Mouse (Mus musculus) embryonic fibroblast, embryonic 13.5 days (primary cell): ENCODE measurements around the gene Ino80b.

Experiments
- CTCF ChIP-seq: IDR thresholded peaks from 2 replicates; pipeline ENCODE4 v1.5.1; 2011; ENCODE audit warnings: mild to moderate bottlenecking, control low read depth, low read length, moderate library complexity, borderline replicate concordance; ENCODE audit not compliant: insufficient read depth
- POLR2A ChIP-seq: IDR thresholded peaks from 2 replicates; pipeline ENCODE4 v1.6.1; 2011; ENCODE audit warnings: low read depth, mild to moderate bottlenecking, control low read depth, low read length, moderate library complexity

DNA sequence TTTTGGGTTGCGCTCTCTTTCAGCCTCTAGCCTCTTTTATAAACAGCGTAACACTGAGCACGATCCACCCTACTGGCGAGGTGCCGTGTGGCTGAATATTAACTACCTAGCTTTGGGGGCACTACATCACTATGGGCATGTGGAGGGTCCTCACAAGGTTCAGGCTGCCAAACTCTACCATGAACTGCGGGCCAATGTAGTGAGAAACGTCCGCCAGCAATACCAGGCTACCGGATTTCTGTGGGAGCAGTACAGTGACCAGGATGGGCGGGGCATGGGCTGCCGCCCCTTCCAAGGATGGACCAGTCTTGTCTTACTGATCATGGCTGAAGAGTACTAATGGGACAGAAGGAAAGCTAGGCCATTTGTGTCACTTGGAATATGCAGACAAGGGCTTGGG lies 6.9 kb downstream of the Ino80b start:
- TF ChIP-seq CTCF (no peak), POLR2A (peak; percentile 6; the same call in 1 of the 2 replicates)
